Mouse (Mus musculus) frontal cortex, adult (tissue): ENCODE measurements around the gene Itln1.
A peak's percentile ranks its signal among the peaks of the same experiment; 100 is the strongest.

Source experiments
- ATAC-seq: cut with Nextera tagmentation; 2 replicates; pipeline ENCODE4 v1.9.2; 2017; ENCODE audit warnings: mild to moderate bottlenecking, moderate library complexity, mixed read lengths; ENCODE audit not compliant: low TSS enrichment

The Itln1 gene

GRCm38 (mm10) chr1:171535194-171535593 lies at the start of gene Itln1:
Gene Itln1, minus strand, starts transcription at chr1:171535294.
- no peak for ATAC-seq

- no peak for ATAC-seq
Observed at GRCm38 (mm10) chr1:171584584-171584983, 49.5 kb upstream of the Itln1 start.

GRCm38 (mm10) chr1:171577168-171577567 lies 42.1 kb upstream of the Itln1 start:
- ATAC-seq: no peak

- no peak for ATAC-seq
Observed at GRCm38 (mm10) chr1:171568436-171568835, 33.3 kb upstream of the Itln1 start.

- peak; percentile 55; the same call in 1 of the 2 replicates for ATAC-seq
Observed at GRCm38 (mm10) chr1:171566777-171567176, 31.7 kb upstream of the Itln1 start.

GRCm38 (mm10) chr1:171565888-171566287 lies 30.8 kb upstream of the Itln1 start:
- ATAC-seq: no peak

- no peak for ATAC-seq
Observed at GRCm38 (mm10) chr1:171564247-171564646, 29.2 kb upstream of the Itln1 start.

- no peak for ATAC-seq
Observed at GRCm38 (mm10) chr1:171563042-171563441, 27.9 kb upstream of the Itln1 start.

GRCm38 (mm10) chr1:171561639-171562225 lies 26.6 kb upstream of the Itln1 start:
- no peak for ATAC-seq

GRCm38 (mm10) chr1:171561200-171561599 lies 26.1 kb upstream of the Itln1 start:
- ATAC-seq: no peak

- ATAC-seq: no peak
Observed at GRCm38 (mm10) chr1:171560262-171560661, 25.2 kb upstream of the Itln1 start.

GRCm38 (mm10) chr1:171558898-171559297 lies 23.8 kb upstream of the Itln1 start, which contains the start of gene Cd244a:
Gene Cd244a, plus strand, starts transcription at chr1:171559193.
- no peak for ATAC-seq

GRCm38 (mm10) chr1:171558407-171558806 lies 23.3 kb upstream of the Itln1 start:
- no peak for ATAC-seq

GRCm38 (mm10) chr1:171556366-171556765 lies 21.3 kb upstream of the Itln1 start:
- ATAC-seq: no peak

GRCm38 (mm10) chr1:171553359-171554341 lies 18.6 kb upstream of the Itln1 start:
- no peak for ATAC-seq

- ATAC-seq: no peak
Observed at GRCm38 (mm10) chr1:171552230-171552629, 17.1 kb upstream of the Itln1 start.

- ATAC-seq: no peak
Observed at GRCm38 (mm10) chr1:171551326-171551725, 16.2 kb upstream of the Itln1 start.

GRCm38 (mm10) chr1:171540694-171541093 lies 5.6 kb upstream of the Itln1 start:
- ATAC-seq: no peak

- ATAC-seq: no peak
Observed at GRCm38 (mm10) chr1:171534557-171534956, 537 bp downstream of the Itln1 start.

- no peak for ATAC-seq
Observed at GRCm38 (mm10) chr1:171532830-171533229, 2.3 kb downstream of the Itln1 start.

- ATAC-seq: no peak
Observed at GRCm38 (mm10) chr1:171531367-171531766, 3.7 kb downstream of the Itln1 start.

GRCm38 (mm10) chr1:171515557-171515956 lies 19.5 kb downstream of the Itln1 start:
- ATAC-seq: no peak

- no peak for ATAC-seq
Observed at GRCm38 (mm10) chr1:171515039-171515438, 20.1 kb downstream of the Itln1 start.
